Mouse (Mus musculus): ENCODE results near the gene Fam208b.
"Not testable (repeated sequence)": the region's sequence is repeated elsewhere in the genome, so short reads cannot be mapped to it uniquely, and the experiment has no call there.

Fam208b gene

DNA sequence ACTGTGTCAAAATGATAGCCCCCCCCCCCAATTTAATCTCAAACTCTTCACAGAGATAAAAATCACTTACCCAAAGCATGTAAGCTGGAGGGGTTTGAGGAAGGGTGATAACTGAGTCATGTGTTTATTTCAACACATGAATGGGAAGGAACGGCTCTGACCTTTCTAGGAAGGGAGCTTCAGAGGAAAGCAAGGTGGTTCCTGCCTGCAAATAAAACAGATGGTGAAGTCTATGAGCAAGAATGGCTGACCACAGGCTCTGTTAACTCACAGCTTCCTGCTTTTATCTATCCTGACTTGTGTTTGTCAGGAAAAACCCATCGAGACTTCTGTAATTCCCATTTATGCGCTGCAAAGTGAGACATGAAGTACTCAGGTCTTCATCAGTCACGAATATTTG is 91.6 kb downstream of the Fam208b start:
- DNase-seq (ENCODE audit: low read depth, low spot score): not testable (repeated sequence)

Data from ES-CJ7 (cell line).